Mouse (Mus musculus) hindbrain, embryonic 10.5 days (tissue): ENCODE measurements around the gene Tmem138. TPM values are rescaled to one million over a fixed set of nuclear protein-coding genes. Genes with fewer than 3 reads are reported as not detected.

Experiments used
- polyA plus RNA-seq: library from polyadenylated mRNA; unstranded; fragments of >200 nt; fragmentation: Nextera tagmentation; extraction: Ambion mirVana; gene quantifications from 2 replicates; pipeline ENCODE4 v1.2.1, GENCODE M21; 2016

Tmem138 gene
- polyA plus RNA-seq, 1 experiment from 2014 or later, result 66.3 TPM

Other genes with a start within 250 kb of the Tmem138 start
- 0.98 and 1.5 TPM in 2 replicates for gene Syt7, start 188.3 kb downstream of the Tmem138 start, polyA plus RNA-seq
- gene Lrrc10b, start 119.9 kb downstream of the Tmem138 start, polyA plus RNA-seq, result 1.9 and 2.0 TPM in 2 replicates
- gene Ppp1r32, start 94.4 kb downstream of the Tmem138 start, polyA plus RNA-seq, result 0.70 and 2.7 TPM in 2 replicates
- 55.4 and 65.4 TPM in 2 replicates for gene Cpsf7, start 52.1 kb downstream of the Tmem138 start, polyA plus RNA-seq
- gene Sdhaf2, start 51.2 kb downstream of the Tmem138 start, polyA plus RNA-seq, result 62.4 and 63.2 TPM in 2 replicates
- gene Tmem216, start 21.1 kb downstream of the Tmem138 start, polyA plus RNA-seq, result 59.1 and 61.8 TPM in 2 replicates
- 14.2 and 17.0 TPM in 2 replicates for gene Cyb561a3, start 190 bp downstream of the Tmem138 start, polyA plus RNA-seq
- 461 and 484 TPM in 2 replicates for gene Ddb1, start 28.0 kb upstream of the Tmem138 start, polyA plus RNA-seq
- 21.6 and 23.3 TPM in 2 replicates for gene Tkfc, start 28.3 kb upstream of the Tmem138 start, polyA plus RNA-seq
- gene Vwce, start 56.9 kb upstream of the Tmem138 start, polyA plus RNA-seq, result 0.89 and 1.0 TPM in 2 replicates
- not detected in 2 replicates for gene Pga5, start 100.7 kb upstream of the Tmem138 start, polyA plus RNA-seq
- 36.7 and 40.7 TPM in 2 replicates for gene Vps37c, start 111.4 kb upstream of the Tmem138 start, polyA plus RNA-seq
- gene Cd5, start 161.6 kb upstream of the Tmem138 start, polyA plus RNA-seq, result 0.14 and 0.18 TPM in 2 replicates